Mouse (Mus musculus): ENCODE results near the gene Tmprss9.

DNA sequence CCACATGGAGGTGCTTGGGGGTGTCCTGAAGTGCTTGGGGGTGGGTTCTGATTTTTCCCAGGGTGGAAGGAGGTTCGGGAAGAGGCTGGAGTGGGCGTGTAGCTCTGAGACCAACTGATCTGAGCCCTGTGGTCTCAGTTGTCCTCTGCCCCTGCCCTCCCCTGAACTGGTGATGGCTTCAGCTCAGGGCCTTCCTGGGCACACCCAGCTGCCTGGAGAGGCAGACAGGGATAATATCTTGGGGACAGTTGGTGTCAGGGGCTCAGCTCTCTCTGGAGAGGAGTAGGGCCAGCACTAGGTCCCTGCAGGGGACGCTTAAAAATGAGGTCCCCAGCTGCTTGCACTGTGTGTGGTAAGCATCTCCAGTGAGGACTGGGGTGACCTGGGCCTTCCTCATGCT, 13.8 kb upstream of the Tmprss9 start:
- no peak for TF ChIP-seq CTCF (IDR thresholded peaks at IDR 0.05; ENCODE audit: extremely low read depth, insufficient read length, insufficient replicate concordance, low read depth, low read length)
- TF ChIP-seq POLR2A (IDR thresholded peaks at IDR 0.05; ENCODE audit: low read depth, low read length), result no peak
